Mouse (Mus musculus) ES-Bruce4 (cell line): ENCODE measurements around the gene Phc3. TPM values are rescaled to one million over a fixed set of nuclear protein-coding genes. Genes with fewer than 3 reads are reported as not detected.

Experiments used
- H3K27ac ChIP-seq: 2 replicates; pipeline ENCODE4 v1.5.1; 2012; ENCODE audit warnings: low read length, inconsistent platforms; ENCODE audit not compliant: insufficient read depth
- H3K27me3 ChIP-seq: 2 replicates; pipeline ENCODE4 v1.6.1; 2012; ENCODE audit warnings: mild to moderate bottlenecking, low read length, inconsistent platforms; ENCODE audit not compliant: control insufficient read depth, poor library complexity, insufficient read depth, severe bottlenecking
- H3K36me3 ChIP-seq: 2 replicates; pipeline ENCODE4 v1.6.1; 2012; ENCODE audit warnings: inconsistent platforms, mild to moderate bottlenecking, low read length, moderate library complexity; ENCODE audit not compliant: control insufficient read depth, poor library complexity, insufficient read depth, severe bottlenecking
- H3K4me1 ChIP-seq: one replicate; pipeline ENCODE4 v1.8.1; 2011; ENCODE audit warnings: low read length; ENCODE audit not compliant: control insufficient read depth, insufficient read depth
- H3K4me3 ChIP-seq: 2 replicates; pipeline ENCODE4 v1.5.1; 2011; ENCODE audit warnings: low read depth, mild to moderate bottlenecking, low read length
- H3K9ac ChIP-seq: 2 replicates; pipeline ENCODE4 v1.6.1; 2012; ENCODE audit warnings: low read depth, mild to moderate bottlenecking, inconsistent platforms; ENCODE audit not compliant: poor library complexity, severe bottlenecking
- H3K9me3 ChIP-seq: replicated peaks from 2 replicates; pipeline ENCODE4 v1.6.1; 2012; ENCODE audit warnings: mild to moderate bottlenecking, low read length, inconsistent platforms; ENCODE audit not compliant: control insufficient read depth, poor library complexity, insufficient read depth, severe bottlenecking
- CTCF ChIP-seq: IDR thresholded peaks from one replicate; pipeline ENCODE4 v1.8.1; 2011; ENCODE audit warnings: low read depth, low read length
- EP300 ChIP-seq: IDR thresholded peaks from 2 replicates; pipeline ENCODE4 v1.6.1; 2011; ENCODE audit warnings: low read depth, low read length; ENCODE audit not compliant: insufficient read depth
- POLR2A ChIP-seq: IDR thresholded peaks from one replicate; pipeline ENCODE4 v1.8.1; 2011; ENCODE audit warnings: low read length; ENCODE audit not compliant: insufficient read depth
- polyA plus RNA-seq: library from polyadenylated mRNA; stranded (reverse); fragments of >200 nt; gene quantifications from 2 replicates; pipeline ENCODE4 v1.2.4, GENCODE M21; 2011; ENCODE audit warnings: low read depth; ENCODE audit not compliant: missing spikeins, insufficient read depth, insufficient read length

Phc3 gene
- polyA plus RNA-seq, 1 experiment: 18.4 TPM

GRCm38 (mm10) chr3:30956327-30956726 is 12.9 kb downstream of the Phc3 start:
- peaks cover 17% of the 10 kb centered on the region for H3K36me3 ChIP-seq
- TF ChIP-seq CTCF: no peak
- TF ChIP-seq POLR2A: no peak
- TF ChIP-seq EP300: no peak
- no peaks in the 10 kb centered on the region for H3K4me1 ChIP-seq
- H3K9ac ChIP-seq: no peak overlapping the region
- no peaks in the 10 kb centered on the region for H3K27me3 ChIP-seq
- no peak overlapping the region for H3K27ac ChIP-seq
- no peak overlapping the region for H3K4me3 ChIP-seq
- no peaks in the 10 kb centered on the region for H3K9me3 ChIP-seq

GRCm38 (mm10) chr3:30952273-30953070 is 16.7 kb downstream of the Phc3 start:
- Histone ChIP-seq H3K36me3 (peaks cover 5% of the 10 kb centered on the region), H3K4me1 (no peaks in the 10 kb centered on the region), H3K27ac (no peak overlapping the region), H3K27me3 (no peaks in the 10 kb centered on the region), H3K4me3 (no peak overlapping the region), H3K9ac (no peak overlapping the region), H3K9me3 (no peaks in the 10 kb centered on the region)
- no peak for TF ChIP-seq CTCF
- TF ChIP-seq POLR2A: no peak
- TF ChIP-seq EP300: no peak

GRCm38 (mm10) chr3:30951652-30952051 is 17.6 kb downstream of the Phc3 start:
- no peaks in the 10 kb centered on the region for H3K27me3 ChIP-seq
- TF ChIP-seq CTCF (no peak), POLR2A (no peak), EP300 (no peak)
- no peaks in the 10 kb centered on the region for H3K9me3 ChIP-seq
- H3K4me1 ChIP-seq: no peaks in the 10 kb centered on the region
- H3K36me3 ChIP-seq: peaks cover 4% of the 10 kb centered on the region
- H3K27ac ChIP-seq: no peak overlapping the region
- no peak overlapping the region for H3K4me3 ChIP-seq
- no peak overlapping the region for H3K9ac ChIP-seq

GRCm38 (mm10) chr3:30934384-30934783 is 34.8 kb downstream of the Phc3 start:
- no peak overlapping the region for H3K4me3 ChIP-seq
- H3K9ac ChIP-seq: no peak overlapping the region
- no peaks in the 10 kb centered on the region for H3K4me1 ChIP-seq
- peaks cover 7% of the 10 kb centered on the region for H3K36me3 ChIP-seq
- H3K27me3 ChIP-seq: no peaks in the 10 kb centered on the region
- no peak overlapping the region for H3K27ac ChIP-seq
- H3K9me3 ChIP-seq: no peaks in the 10 kb centered on the region
- no peak for TF ChIP-seq CTCF
- no peak for TF ChIP-seq POLR2A
- no peak for TF ChIP-seq EP300

GRCm38 (mm10) chr3:30929828-30930227 is 39.4 kb downstream of the Phc3 start:
- H3K4me1 ChIP-seq: no peaks in the 10 kb centered on the region
- no peak overlapping the region for H3K9ac ChIP-seq
- H3K4me3 ChIP-seq: no peak overlapping the region
- no peaks in the 10 kb centered on the region for H3K27me3 ChIP-seq
- H3K9me3 ChIP-seq: no peaks in the 10 kb centered on the region
- TF ChIP-seq EP300 (no peak), POLR2A (no peak), CTCF (no peak)
- H3K27ac ChIP-seq: no peak overlapping the region
- peaks cover 3% of the 10 kb centered on the region; the same call in 1 of the 2 replicates for H3K36me3 ChIP-seq

- no peaks in the 10 kb centered on the region for H3K4me1 ChIP-seq
- no peak overlapping the region for H3K9ac ChIP-seq
- no peak overlapping the region for H3K27ac ChIP-seq
- peaks cover 3% of the 10 kb centered on the region for H3K36me3 ChIP-seq
- H3K27me3 ChIP-seq: no peaks in the 10 kb centered on the region
- H3K9me3 ChIP-seq: no peaks in the 10 kb centered on the region
- TF ChIP-seq POLR2A (no peak), CTCF (no peak), EP300 (no peak)
- H3K4me3 ChIP-seq: no peak overlapping the region
Observed at GRCm38 (mm10) chr3:30927664-30928063, 41.6 kb downstream of the Phc3 start.
